Mouse (Mus musculus): ENCODE data around the gene Rab15.
"Not testable (repeated sequence)": the region's sequence is repeated elsewhere in the genome, so short reads cannot be mapped to it uniquely, and the experiment has no call there.

Rab15 gene

GRCm38 (mm10) chr12:76822651-76823041 is at the start of gene Rab15:
Rab15 (minus strand) TSS chr12:76822908.
- no peak for DNase-seq (ENCODE audit: low spot score)

- no peak for DNase-seq (ENCODE audit: low spot score)
Measured at GRCm38 (mm10) chr12:76869561-76869960, 46.9 kb upstream of the Rab15 start.

DNA sequence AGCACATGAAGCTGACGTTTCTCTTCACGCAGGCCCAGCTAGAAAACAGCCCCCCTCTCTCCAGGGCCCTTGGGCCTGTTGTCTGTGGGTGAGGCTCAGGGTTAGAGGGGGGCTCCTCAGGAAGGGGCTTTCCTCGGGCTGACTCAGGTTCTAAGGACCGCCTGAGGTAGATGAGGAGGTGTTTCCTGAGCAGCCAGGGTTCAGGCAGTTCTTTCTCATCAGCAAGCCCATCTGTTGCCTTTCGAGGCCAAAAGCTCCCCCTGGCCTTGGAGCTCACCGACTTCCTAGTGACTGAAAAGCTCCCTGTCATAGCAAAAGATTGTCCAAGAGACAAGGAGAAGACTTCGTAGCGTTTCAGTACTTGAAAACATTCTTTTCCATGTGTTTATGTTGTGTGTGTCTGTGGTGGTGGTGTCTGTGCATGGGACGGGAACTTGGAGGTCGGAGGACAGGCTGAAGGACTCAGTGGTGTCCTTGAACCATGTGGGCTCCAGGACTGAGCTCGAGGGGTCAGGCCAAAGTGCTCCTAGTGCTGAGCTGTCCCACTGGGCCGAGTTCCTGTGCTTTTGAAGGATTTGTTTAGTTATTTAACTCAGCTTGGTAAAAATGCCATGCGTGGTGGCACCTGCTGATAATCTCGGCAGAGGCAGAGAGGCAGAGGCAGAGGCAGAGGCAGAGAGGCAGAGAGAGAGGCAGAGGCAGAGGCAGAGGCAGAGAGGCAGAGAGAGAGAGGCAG is 45.9 kb upstream of the Rab15 start:
- no peak for DNase-seq (ENCODE audit: low spot score)

DNA sequence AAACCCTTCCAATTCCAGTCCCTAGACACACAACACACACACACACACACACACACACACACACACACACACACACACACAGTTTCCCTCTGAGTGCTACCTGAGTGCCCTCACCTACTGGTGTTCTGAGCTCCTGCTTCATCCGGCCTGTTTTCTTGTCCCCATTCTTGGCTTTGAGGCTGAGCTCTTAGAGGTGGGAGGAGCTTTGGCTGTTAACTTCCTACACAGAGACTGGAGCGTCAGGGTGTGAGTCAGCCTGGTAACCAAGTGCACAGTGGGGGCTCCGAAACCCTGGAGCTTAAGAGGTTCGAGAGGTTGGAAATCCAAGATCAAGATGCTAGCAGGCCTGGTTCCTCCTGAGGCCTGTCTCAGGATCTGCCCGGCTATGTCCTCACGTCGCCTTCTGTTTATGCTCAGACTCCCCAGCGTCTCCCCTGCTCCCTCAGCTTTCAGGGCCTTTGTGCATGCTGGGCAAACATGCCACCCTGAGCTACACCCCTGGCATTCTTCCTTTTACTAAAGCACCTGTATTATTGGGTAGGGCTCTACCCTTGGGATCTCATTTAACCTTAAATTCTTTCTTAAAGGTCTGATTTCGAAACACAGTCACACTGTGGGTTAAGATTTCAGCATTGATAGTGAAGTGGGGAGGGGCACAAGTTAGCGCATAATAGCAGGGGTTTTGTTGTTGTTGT is 45.0 kb upstream of the Rab15 start:
- DNase-seq (ENCODE audit: low spot score), result no peak

DNA sequence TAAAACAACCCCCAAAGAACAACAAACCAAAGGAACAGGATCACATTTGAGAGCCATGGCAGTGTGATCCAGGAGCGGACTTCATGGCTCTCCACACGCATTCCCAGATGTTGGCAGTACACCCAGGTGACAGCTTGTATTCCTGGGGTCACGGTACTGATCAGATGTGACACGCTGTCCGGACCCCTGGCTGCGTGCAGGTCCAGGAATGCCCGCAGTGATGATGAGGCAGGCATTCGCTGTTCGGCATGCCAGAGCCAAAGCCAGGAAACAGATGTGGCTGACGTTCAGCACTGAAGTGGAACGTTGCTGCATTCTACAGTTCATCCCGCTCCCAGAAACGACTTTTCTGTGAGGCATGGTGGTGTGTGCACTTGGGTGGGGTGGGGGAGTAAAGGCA is 42.6 kb upstream of the Rab15 start:
- DNase-seq (ENCODE audit: low spot score), result no peak

- no peak for DNase-seq (ENCODE audit: low spot score)
Measured at GRCm38 (mm10) chr12:76863651-76864050, 40.9 kb upstream of the Rab15 start.

- DNase-seq (ENCODE audit: low spot score), result not testable (repeated sequence)
Measured at GRCm38 (mm10) chr12:76858788-76859187, 36.1 kb upstream of the Rab15 start.

DNA sequence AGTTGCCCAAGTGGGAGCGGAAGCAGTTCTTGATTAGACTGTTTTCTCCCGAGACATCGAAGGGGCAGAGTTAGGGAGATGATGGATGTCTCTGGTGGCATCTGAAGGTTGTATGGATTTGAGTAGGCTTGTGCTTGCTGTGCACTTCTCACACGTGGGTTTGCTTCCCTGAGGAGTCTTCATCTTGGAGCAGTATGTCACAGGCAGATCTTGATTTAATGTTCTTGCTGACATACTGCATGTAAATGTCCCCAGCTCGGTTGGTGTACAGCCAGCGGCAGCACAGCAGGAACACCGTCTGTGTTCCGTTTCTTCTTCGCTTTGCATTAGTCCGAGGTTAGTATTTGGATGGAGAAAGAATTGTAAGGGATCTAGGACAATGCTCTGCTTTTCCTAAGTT is 34.4 kb upstream of the Rab15 start:
- no peak for DNase-seq (ENCODE audit: low spot score)

DNA sequence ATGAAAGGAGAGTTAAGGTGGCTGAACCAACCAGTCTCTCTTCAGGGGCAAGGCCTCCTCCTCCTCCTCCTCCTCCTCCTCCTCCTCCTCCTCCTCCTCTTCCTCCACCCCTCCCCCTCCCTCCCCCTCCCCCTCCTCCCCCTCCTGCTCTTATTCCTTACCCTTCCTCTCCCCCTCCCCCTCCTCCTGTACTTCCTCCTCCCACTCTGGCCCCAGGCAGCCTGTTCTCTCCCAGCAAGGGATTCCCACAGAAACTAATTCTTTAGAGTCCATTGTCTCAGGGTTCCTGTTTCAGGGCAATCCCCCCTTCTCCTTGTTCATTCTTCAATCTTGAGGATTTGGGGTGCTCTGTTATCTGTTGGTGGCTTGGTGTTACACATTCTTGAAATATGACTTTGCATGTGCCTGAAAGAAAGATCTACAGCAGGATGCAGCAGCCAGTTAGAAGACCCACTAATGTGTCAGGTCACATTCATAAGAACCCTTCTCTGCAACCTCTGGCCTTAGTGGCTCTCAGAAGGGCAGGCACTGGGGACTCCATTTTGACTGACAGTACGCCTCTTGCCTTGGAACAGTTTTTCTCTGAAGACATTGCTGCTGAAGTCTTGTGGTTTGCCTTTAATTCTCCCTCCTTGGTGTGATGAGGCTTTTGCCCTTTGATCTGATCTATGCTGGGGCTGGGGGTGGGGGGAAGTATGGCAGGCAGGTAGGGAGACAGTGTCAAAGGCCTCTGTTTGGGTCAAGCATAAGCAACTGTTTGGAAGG is 30.9 kb upstream of the Rab15 start:
- no peak for DNase-seq (ENCODE audit: low spot score)

GRCm38 (mm10) chr12:76852419-76852818 is 29.7 kb upstream of the Rab15 start:
- DNase-seq (ENCODE audit: low spot score), result no peak

GRCm38 (mm10) chr12:76844346-76845061 is 21.8 kb upstream of the Rab15 start:
- DNase-seq (ENCODE audit: low spot score), result no peak

DNA sequence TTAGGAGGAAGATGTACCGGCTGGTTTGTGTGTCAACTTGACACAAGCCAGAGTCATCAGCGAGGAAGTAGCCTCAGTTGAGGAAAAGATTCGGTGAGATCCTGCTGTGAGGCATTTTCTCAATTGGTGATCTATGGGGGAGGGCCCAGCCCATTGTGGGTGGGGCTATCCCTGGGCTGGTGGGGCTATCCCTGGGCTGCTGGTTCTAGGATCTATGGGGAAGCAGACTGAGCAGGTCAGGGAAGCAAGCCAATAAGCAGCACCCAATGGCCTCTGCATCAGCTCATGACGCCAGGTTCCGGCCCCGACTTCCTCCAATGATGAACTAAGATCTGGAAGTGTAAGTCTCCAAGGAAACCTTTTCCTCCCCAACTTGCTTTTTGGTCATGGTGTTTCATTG is 17.4 kb upstream of the Rab15 start:
- no peak for DNase-seq (ENCODE audit: low spot score)

GRCm38 (mm10) chr12:76839298-76839697 is 16.6 kb upstream of the Rab15 start:
- no peak for DNase-seq (ENCODE audit: low spot score)

DNA sequence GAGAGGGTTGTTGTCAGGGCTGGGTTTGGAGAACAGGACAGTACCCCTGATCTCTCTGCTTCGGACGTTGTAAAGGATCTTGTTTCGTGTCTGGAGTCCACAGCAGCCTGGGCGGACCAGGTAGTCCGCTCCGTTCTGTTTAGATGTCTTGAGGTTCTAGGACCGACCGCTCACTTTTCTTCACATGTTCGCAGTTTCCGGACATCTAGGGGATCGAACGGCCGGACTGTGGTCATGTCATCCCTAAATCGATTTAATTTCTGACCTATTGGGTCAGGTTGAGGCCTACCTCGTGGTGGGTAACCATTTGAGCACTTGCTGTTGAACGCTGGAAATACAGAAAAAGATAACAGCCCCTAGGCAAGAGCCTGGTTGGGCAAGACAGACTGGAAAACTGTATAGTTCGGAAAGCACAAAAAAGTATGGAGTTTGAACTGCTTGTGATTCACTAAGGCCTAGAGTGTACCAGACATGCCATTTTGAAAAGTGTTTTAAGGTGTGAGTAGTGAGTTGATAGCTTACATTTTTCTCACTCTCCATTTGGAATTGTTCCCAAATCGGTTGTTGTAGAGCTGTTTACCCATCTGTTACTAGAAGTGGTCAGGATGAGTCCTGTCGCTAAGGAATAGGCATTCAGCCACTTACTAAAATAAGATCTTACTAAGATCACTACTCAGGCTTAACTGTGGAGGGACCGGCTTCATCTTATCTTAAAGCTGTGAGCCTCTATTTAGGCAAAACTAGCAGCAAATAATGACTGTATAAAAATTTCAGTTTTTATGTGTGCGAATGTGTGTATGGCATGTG is 15.3 kb upstream of the Rab15 start:
- no peak for DNase-seq (ENCODE audit: low spot score)

DNA sequence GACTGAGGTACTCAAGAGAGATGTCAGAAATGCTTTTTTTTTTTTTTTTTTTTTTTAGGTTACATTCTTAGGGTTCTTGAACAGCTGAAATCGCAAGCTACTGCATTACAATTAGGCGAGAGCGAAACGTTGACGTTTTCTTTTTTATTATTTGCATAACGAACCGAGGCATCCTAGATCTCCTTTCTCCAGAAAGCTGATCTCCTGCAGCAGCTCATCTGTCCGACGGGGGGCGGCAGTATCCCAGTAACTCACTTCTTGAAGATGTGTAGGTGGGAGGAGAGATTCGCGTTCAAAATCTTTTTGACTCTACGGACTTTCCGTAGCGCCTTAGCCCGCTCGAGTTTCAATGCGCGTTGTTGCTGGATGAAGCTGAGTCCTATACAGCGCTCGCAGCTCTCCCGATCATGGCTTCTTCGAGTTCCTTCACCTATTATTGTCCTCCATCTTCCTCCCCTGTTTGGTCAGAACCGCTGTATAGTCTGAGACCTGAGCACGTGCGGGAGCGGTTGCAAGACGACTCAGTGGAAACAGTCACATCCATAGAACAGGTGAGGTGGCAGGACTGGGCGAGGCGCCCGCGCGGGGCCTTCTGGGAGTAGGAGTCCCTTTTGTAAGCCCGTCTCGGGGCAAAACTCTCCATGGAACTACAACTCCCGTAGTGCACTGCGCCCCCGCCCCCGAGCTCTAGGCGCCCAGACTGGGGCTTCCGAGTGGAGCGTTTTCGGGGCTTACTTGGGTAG is 14.6 kb upstream of the Rab15 start:
- DNase-seq (ENCODE audit: low spot score), result peak; percentile 95

GRCm38 (mm10) chr12:76832704-76833103 is 10.0 kb upstream of the Rab15 start:
- DNase-seq (ENCODE audit: low spot score), result no peak

DNA sequence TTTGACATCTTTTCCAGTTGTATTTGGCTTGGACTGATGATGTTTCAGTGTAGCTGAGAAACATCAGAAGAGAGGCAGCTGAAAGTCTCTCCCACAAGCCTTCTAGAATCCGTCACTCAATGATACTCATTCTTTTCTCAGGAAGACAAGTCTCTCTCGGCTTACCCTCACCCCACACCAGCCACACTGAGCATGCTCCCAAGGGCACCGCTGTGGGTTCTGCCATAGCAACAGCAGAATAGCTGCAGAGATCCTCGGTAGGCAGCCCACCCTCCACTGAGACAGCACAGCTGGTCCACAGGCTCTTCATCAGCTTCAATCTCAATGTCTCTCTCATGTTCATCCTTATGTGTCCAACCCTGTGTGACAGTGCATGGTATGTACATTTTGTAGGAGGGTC is 2.6 kb upstream of the Rab15 start:
- no peak for DNase-seq (ENCODE audit: low spot score)

- DNase-seq (ENCODE audit: low spot score), result peak; percentile 19
Measured at GRCm38 (mm10) chr12:76822002-76822650, 582 bp downstream of the Rab15 start.

- DNase-seq (ENCODE audit: low spot score), result no peak
Measured at GRCm38 (mm10) chr12:76820615-76821014, 2.1 kb downstream of the Rab15 start.

- DNase-seq (ENCODE audit: low spot score), result no peak
Measured at GRCm38 (mm10) chr12:76819816-76820215, 2.9 kb downstream of the Rab15 start.

Measured in ovary, postnatal 14 days (tissue).